Mouse (Mus musculus): ENCODE measurements around the gene Tifab.

GRCm38 (mm10) chr13:56208225-56209066 lies 29.8 kb upstream of the Tifab start:
- TF ChIP-seq CTCF (IDR thresholded peaks at IDR 0.05; ENCODE audit: borderline replicate concordance, control insufficient read depth, extremely low read depth, insufficient read depth, low read length, poor library complexity) (no peak), POLR2A (IDR thresholded peaks at IDR 0.05; ENCODE audit: control insufficient read depth, extremely low read depth, insufficient read depth, low read length, poor library complexity) (no peak)

All from thymus, adult 2 months (tissue).